Mouse (Mus musculus) Patski (cell line): Measurements from ENCODE around the gene Wdr91. TPM values are rescaled to one million over a fixed set of nuclear protein-coding genes. Genes with fewer than 3 reads are reported as not detected.

Experiments
- ATAC-seq: fragments of 100-300 bp; one replicate; pipeline ENCODE4 v1.8.0; 2021
- CTCF ChIA-PET: fragments of 350-600 bp; sonication (Branson Sonifier 250); formaldehyde crosslinking; loops from one replicate; lab custom pipeline; 2022; ENCODE audit warnings: inconsistent platforms; lab: Charles Lee
- POLR2A ChIA-PET: fragments of 350-600 bp; sonication (Branson Sonifier 250); formaldehyde crosslinking; loops from one replicate; lab custom pipeline; 2022; ENCODE audit warnings: antibody characterized with exemption, inconsistent platforms; lab: Charles Lee
- DNase-seq: peaks from one replicate; pipeline ENCODE4 v3.0.0-alpha.2; 2011; ENCODE audit warnings: low read depth, low spot score
- H3K27me3 ChIP-seq: fragments of 371-371 bp; one replicate; pipeline ENCODE4 v1.5.1; 2021
- CTCF ChIP-seq: fragments of 100-300 bp; IDR thresholded peaks from one replicate; pipeline ENCODE4 v1.5.1; 2021
- in situ Hi-C: fragments of 300-500 bp; cut with MboI; formaldehyde crosslinking; loops from 3 replicates; pipeline ENCODE4 v1.11.1; 2018; ENCODE audit warnings: low pct_unique_long_range_greater_than_20kb, mixed read lengths
- polyA plus RNA-seq: library from polyadenylated mRNA; unstranded; gene quantifications from one replicate; pipeline ENCODE4 v1.2.3, GENCODE M21; 2021

Gene Wdr91
- 15.5 TPM for polyA plus RNA-seq

DNA sequence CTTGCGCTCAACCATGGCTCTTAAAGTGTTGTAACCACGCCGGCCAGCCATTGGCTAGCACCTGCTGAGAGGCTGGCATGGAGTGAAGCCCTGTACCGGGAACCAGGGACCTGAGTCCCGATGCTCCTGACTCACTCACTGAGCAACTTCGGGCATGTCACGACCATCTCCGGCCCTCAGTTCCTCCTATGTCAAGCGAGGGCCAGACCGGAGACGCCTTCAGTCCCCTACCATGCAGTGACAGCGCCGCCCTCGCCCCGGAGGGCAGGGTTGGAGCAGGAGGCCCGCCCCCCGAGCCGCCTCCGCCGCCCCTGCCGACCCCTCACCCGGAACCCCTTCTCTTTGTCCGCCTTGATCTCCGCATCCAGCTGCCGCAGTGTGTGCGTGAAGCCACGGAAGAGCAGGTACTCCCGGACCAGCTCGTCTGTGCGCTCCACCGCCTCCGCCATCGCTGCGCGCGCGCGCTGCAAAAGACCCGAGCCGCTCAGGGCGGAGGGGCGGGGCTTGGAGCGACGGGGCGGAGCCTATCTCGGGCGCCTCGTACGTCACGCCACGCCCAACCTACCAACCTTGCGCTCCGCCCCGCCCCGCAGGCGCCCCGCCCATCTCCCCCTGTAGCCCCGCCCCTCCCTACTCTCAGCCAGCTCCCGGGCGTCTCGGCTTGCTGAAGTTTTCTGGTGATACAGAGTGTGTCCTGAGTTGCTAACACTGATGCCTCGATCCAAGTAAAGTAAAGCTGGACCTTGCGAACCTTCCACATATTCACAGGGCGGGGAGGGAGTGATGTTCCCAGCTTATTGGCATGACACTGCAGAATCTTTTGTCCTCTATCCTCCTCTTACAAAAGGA lies at the start of gene Wdr91:
Gene Wdr91, minus strand, starts transcription at position 506 of the 849 bp plus-strand sequence.
- H3K27me3 ChIP-seq: no peaks in the 10 kb centered on the region
- DNase-seq (no peak), ATAC-seq (peak; percentile 89)
- in situ Hi-C loops: no loop called here
- CTCF ChIA-PET: interaction anchor here (0.9 to 1.7 kb wide), 3 partner anchors 17 to 129 kb away, joined by 3 to 5 read pairs (median 3); no protein-coding TSS in a partner anchor
- no peak for TF ChIP-seq CTCF
- POLR2A ChIA-PET: interaction anchor here (0.5 kb wide), 1 partner anchor 36 kb away, joined by 4 read pairs; no protein-coding TSS in a partner anchor

DNA sequence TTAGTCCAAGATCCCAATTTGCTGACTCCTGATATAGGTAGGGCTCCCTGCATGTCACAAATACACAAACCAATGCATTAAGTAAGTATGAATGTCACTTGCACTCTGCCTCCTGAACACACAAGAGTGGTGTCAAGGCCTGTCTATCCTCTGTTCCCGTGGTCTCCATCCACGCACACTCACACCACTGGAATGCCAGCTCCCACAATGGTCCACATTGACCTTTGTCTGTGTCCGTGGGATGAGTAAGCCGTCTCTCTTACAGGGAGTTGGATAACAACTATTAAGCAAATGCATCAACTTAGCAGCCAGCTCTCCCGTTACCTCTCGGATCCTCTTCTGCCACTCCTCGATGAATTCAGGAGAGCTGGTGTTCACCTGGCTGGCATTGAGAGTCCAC lies 48.5 kb upstream of the Wdr91 start:
- CTCF ChIA-PET: interaction anchor here (2.0 kb wide), 1 partner anchor 34 kb away, joined by 6 read pairs; no protein-coding TSS in a partner anchor
- in situ Hi-C loops: no loop called here
- DNase-seq (no peak), ATAC-seq (no peak)
- POLR2A ChIA-PET: no interaction called here
- H3K27me3 ChIP-seq: no peaks in the 10 kb centered on the region
- TF ChIP-seq CTCF: no peak

DNA sequence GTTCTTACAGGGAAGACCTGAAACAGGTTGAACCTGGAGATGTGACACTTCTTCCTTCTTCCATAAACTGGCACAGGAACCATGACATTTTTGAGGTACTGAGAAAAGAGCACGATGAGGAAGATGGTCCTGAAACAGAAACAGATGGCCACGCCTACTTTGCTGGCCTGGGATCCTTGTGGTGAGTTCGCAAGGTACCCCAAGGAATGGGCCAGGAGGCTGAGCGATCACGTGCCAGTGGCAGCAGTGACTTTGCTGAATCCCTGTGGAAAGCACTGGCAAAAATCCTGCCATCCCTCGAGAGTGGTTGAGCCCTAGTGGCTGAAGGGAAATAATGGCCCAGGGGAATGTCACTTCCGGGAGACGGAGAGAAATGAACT lies 45.2 kb upstream of the Wdr91 start:
- in situ Hi-C loops: no loop called here
- ATAC-seq: no peak
- no peak for TF ChIP-seq CTCF
- peaks cover 6% of the 10 kb centered on the region for H3K27me3 ChIP-seq
- POLR2A ChIA-PET: no interaction called here
- CTCF ChIA-PET: interaction anchor here (0.6 to 1.6 kb wide), 5 partner anchors 9 to 39 kb away, joined by 3 to 5 read pairs (median 3); partner anchors contain the start of gene Slc23a4
- DNase-seq: no peak

DNA sequence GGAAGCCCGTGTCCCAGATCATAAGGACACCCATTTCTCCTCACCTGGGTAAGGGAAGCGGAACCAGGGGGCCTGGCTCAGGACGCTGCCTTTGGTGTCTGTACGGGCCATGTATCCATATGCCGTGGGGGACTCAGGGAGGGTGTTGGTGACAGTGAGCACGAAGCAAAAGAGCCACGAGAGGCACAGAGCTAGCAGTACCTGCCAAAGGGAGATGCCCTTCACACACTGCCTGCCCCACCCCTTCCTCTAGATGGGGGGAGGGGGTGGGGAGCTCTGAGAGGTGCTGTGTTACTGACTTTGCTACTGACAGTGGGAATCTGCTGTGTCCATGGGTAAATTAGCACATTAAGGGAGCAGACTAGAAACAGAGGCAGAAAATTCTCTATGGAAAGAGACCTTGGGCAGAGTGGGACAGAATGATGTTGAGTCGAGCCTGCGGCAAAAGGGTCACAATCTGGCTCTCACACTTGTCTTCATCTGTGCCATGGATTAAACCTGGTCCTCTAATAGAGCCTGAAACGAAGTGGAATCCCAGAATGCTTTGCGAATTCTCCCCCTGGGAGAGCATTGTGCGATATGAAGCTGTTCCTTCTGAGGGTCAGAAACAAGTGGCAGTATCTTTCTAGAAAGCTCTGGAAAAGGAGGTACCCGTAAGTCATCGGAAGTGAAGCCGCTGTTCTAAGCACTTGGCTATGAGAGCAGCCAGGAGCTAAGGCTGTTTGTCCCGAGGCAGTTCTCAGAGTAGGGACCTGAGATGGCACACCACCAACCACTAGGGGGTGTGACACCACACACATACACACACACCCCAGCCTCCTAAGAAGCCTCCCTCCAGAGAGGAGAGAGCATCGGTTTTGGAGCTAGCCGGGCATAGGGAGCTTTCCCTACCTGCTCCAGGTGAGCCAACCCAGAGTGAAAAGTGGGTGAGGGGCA lies 44.5 kb upstream of the Wdr91 start:
- ATAC-seq (no peak), DNase-seq (no peak)
- ChIA-PET CTCF (interaction anchor here (0.6 to 2.1 kb wide), 7 partner anchors 8 to 39 kb away, joined by 3 to 8 read pairs (median 3); partner anchors contain the start of gene Slc23a4), POLR2A (no interaction called here)
- in situ Hi-C loops: no loop called here
- H3K27me3 ChIP-seq: peaks cover 6% of the 10 kb centered on the region
- no peak for TF ChIP-seq CTCF

DNA sequence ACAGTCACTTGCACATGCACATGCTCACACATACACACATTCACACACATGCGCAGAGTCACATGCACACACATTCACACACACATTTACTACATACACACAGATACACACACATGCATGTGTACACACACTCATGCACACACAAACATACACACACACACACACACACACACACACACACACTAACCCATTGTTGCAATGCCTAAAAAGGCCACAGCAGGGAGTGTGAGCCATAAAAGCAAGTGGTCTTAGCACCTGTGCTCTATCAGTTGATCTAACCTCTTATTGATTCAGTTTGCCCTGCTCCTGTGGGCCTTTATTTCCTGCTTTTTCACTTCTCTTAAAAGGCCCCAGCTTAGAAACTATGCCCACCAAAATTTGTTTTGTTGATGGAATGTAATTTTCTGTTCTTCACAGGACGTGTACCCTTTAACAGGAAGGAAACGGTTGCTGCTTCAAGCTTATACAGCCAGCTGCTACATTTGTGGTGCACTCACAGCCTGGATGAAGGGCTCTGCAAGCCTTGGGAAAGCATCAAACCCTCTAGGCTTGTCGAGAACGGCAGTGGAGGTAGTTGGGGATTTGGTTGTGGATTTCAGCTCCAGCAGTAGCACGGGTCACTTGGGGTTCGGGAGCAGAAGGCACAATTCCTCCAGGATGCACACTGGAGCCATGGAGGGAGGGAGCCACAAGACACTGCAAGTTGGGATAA lies 41.4 kb upstream of the Wdr91 start:
- no peak for TF ChIP-seq CTCF
- in situ Hi-C loops: no loop called here
- ChIA-PET CTCF (interaction anchor here (0.8 to 1.7 kb wide), 2 partner anchors 21 to 48 kb away, joined by 3 to 5 read pairs; no protein-coding TSS in a partner anchor), POLR2A (no interaction called here)
- DNase-seq (no peak), ATAC-seq (no peak)
- H3K27me3 ChIP-seq: peaks cover 6% of the 10 kb centered on the region

DNA sequence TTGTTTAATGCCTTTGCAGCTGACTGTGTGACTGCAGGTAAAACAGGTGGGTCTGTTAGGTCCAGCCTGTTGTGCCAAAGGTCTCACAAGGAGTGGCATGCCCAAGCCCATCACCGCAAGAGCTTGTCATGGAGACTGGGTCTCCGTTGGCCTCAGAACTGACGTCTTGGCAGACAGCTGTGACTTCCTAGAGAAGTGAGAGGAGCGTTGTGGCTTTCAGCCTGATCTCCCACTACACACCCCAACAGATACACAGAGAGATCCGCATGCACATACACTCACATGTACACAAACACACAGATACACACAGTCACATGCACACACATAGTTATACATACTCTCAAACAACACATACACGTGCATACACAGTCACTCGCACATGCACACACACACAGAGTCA lies 40.8 kb upstream of the Wdr91 start:
- ATAC-seq: no peak
- peaks cover 6% of the 10 kb centered on the region for H3K27me3 ChIP-seq
- in situ Hi-C loops: no loop called here
- ChIA-PET POLR2A (no interaction called here), CTCF (interaction anchor here (1.0 to 1.7 kb wide), 3 partner anchors 9 to 49 kb away, joined by 4 to 5 read pairs (median 4); no protein-coding TSS in a partner anchor)
- no peak for TF ChIP-seq CTCF
- no peak for DNase-seq

DNA sequence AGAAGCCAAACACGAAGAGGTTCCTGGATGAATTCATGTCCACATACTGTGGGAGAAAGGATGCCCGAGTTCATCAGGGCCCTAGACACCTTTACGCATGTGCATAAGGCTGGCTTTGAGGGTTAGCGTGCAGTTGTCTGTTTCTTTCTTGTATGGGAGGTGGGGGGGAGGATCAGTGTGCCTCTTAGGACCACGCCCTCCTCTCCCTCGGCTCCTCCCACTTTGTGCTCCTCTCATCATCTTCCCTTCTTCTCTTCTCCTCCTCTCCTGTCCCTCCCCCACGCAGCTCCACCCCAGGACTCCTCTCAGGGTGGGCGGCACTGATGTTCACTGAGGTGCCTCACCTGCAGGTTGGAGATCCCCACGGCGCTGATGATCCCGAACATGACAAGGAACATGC lies 37.8 kb upstream of the Wdr91 start:
- TF ChIP-seq CTCF: no peak
- DNase-seq: no peak
- H3K27me3 ChIP-seq: peaks cover 6% of the 10 kb centered on the region
- in situ Hi-C loops: loop anchor here (5.0 kb wide), 1 partner anchor 49 kb away; no protein-coding TSS in a partner anchor
- CTCF ChIA-PET: no interaction called here
- no peak for ATAC-seq
- POLR2A ChIA-PET: no interaction called here

DNA sequence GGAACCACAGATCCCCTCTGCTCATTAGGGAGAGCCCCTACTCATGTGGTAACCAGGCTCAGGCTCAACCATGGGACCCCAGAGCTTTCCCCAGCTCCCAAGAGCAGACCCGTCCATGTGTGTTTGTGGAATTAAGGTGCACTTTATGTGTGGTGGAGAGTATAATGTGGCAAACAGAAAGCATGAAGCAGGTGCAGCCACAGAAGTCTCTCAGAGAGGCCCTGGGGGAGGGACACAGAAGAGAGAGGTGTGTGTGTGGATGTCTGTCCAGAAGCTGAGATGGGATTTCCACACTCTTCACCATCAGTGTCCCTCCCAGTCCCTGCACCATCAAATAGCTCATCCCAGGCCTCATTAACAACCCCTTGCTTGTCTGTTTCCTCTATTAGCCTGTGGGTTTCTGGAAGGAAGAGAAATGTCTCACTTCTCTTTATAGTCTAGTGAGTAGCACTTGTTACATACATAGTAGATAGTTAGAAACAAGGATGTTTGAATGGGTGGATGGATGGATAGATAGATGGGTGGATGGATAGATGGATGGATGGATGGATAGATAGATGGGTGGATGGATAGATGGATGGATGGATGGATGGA lies 35.9 kb upstream of the Wdr91 start:
- peaks cover 6% of the 10 kb centered on the region for H3K27me3 ChIP-seq
- POLR2A ChIA-PET: no interaction called here
- DNase-seq: no peak
- in situ Hi-C loops: loop anchor here (5.0 kb wide), 1 partner anchor 51 kb away; no protein-coding TSS in a partner anchor
- TF ChIP-seq CTCF: no peak
- CTCF ChIA-PET: interaction anchor here (1.3 kb wide), 1 partner anchor 9 kb away, joined by 3 read pairs; no protein-coding TSS in a partner anchor
- no peak for ATAC-seq

DNA sequence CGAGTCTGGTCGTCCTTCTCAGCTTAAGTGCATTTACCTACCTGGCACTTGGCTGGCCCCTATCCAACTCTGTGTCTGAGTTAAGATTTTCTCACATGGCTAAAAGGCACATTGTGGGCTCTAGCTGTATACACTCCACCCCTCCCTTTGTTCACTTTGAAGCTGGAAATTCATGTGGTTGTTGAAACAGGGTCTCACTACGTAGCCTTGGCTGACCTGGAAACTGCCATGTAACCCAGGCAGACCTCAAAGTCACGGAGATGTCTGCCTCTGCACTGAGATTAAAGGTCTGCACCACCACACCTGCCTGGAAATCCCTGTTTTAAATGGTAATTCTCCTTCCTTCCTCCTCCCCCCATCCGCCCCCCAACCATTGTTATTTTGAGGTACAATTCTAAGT lies 32.8 kb upstream of the Wdr91 start:
- no peaks in the 10 kb centered on the region for H3K27me3 ChIP-seq
- POLR2A ChIA-PET: no interaction called here
- DNase-seq (no peak), ATAC-seq (no peak)
- TF ChIP-seq CTCF: no peak
- in situ Hi-C loops: no loop called here
- CTCF ChIA-PET: no interaction called here
